Mouse (Mus musculus): ENCODE data around the gene Ccdc149.

The Ccdc149 gene

DNA sequence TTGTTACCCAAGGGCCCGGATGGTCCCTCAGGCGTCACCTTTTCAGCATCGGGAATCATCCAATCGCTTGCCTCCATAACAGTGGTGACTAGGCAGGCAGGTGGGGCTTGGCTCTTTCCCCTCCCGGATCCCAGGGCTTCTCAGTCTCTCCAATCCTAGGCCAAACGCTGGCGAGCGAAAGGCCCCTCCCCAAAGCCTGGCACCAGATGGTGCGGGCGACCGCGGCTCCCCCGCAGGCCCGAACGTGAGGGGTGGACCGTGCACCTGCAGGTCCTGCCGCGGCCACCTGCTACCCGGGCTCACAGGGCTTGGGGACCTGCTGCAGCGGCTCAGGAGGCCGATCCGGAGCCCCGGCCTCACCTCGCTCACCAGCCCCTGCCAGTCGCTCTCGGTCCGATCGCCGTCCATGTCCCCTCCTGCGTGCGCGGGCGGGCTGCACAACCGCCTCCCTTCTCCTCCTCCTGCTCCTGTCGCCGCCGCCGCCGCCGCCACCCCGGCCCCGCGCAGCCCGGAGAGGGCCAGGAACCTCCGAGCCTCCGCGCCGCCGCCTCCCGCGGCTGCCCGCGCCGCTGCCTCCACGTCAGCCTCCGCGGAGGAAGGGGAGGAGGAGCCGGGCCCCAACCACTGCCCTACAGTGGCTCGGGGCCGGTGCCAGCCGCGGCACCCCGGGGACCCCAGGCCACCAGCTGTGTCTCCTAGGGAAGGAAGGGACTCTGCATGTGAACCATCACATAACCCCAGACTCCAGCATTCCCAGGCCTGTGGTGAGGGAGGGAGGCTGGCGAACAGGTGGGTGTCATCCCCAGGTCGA is at the start of gene Ccdc149:
Ccdc149 (minus strand) TSS at position 531 of the 811 bp plus-strand sequence.
- DNase-seq = peak; percentile 93 to 94

DNA sequence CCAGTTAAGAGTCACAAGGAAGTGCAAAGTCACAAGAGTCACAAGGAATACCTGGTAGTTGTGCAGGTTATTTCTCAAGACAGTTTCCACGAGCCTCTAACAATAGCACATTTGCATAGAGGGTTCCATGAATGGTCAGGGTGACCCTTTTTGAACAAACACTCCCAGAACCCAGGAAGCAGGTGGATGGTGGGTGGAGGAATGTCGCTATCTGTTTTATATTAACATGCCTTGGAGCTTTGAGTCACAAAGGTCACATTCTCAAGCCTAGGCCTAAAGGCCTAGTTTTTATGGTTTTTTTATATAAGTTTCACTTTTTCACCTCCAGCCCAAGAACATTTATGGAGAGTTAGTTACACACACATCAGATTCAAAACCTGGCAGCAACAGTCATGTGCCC is 48.6 kb upstream of the Ccdc149 start:
- DNase-seq = no peak

DNA sequence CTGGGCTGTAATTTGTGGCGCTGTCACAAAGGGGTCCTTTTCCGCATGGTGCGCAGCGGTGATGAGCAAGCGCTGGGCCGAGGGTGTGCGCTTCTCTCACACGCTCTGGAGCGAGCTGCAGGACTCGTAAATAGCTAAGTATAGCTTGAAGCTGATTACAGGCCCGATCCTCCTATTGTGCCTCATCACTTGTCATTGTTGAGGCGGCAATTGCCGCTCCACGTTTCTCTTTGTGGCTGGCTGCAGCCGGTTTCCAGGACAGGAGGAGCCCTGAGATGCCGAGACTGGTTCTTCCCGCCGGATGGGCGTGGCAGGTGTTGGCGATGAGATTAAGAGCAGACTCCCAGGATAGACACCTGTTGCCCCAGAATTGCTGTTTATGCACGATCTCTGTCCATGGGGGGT is 44.8 kb upstream of the Ccdc149 start:
- peak; percentile 62 to 67 for DNase-seq

DNA sequence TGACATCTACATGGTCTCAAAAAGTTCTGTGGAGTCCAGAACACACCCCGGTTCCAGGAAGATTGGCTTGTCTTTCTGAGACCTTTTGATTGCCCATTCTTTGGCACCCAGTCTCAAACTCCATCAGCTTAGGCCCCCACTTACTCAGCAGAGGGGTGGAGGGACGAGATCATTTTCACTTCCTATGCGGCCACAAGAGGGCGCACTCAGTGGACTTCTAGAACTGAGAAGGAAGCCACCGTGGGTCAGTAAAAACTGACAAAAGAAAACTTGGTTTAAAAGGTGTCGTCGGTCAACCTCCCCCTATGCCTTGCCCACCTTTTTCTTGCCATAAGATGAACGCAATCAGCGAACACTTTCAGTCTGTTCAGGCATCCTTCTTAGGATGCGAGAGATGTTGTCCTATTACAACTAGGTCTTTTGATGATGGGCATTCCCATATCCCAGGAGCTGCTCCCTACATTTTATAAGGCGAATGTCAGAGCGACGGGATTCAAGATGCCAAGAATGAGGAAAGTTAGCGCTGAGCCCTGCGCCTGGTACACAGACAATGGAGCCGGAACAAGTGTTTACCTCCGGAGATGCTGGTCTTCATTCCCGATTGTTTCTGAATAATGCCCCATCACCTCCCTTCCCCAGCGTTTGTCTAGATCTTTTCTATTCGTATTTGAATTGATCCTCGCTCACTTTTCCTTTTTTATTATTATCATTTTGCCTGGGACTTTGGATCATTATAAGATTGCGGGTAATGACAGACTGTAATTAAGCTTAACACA is 44.1 kb upstream of the Ccdc149 start:
- peak; percentile 91 to 92 for DNase-seq

DNA sequence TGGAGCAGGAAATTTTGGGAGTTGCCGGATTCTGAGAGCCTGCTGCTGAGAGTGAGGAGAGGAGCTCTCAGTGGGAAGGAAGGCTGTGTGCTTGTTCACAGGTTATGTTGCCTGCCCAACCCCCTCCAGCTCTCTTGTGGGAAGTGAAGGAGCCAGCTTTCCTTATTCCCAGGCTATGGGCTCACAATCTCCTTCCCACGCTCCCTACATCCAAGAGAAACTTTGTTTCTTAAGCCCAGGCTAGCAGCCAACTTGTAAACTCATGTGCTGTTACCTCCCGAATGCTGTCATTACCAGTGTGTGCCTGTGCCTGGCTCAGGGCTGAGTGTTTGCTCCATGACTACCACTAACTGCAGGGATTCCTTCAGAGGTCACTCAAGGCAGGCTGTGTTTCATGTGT is 39.8 kb upstream of the Ccdc149 start:
- DNase-seq = no peak

DNA sequence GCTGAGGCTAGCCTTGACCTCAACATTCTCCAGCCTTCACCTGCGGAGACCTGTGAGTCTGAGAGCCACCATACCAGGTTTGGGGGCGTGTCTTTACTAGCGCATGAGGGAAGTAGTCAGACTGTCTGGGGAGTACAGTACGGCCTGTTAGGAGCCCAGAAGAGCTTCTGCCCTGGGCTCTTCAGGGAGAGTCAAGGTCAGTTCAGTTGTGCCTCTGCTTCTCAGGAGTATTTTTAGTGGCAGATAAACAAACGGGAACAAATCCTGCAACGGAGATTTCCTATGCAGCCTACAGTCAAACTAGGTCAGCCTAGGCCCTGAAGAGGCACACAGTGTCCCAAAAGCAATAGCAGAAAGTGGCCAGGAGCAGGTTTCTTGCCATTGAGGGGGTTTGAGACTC is 38.1 kb upstream of the Ccdc149 start:
- DNase-seq = no peak

DNA sequence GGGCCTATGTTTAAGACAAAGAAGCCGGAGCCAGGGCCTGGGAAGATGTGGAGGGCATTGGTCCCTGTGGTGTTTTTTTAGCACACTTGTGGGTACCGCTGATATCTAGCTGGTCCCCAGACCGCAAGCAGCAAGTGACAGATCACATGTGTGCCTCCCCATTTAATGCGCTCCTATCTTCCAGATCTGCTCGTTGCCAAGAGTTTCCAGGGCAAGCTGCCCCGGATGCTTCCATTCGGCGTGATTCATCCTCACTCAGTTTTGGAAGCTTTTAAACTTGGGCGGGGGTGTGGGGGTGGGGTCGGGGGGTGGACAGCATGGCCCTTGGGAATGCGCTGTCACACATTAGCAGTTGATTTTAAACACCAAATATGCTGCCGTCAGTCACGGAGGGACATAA is 33.3 kb upstream of the Ccdc149 start:
- peak; percentile 36 to 45 for DNase-seq

DNA sequence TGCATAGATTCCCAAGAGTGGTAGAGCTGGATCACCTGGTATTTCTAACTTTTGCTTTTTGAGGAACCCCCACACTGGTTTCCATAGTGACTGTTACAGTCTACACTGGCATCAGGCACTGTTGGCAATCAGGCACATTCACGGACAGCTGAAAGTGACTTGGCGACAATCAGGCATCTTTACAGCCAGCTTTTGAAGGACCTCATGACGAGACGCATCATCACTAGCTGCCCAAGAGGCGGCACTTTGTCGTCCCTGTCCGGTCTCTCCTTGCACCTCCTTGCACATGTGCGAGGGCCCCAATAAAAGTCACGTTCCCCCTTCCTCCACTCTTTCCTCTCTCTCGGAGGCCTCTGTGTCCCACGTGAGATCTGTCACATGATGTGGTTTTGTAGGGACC is 32.8 kb upstream of the Ccdc149 start:
- DNase-seq = peak; percentile 44 to 46

DNA sequence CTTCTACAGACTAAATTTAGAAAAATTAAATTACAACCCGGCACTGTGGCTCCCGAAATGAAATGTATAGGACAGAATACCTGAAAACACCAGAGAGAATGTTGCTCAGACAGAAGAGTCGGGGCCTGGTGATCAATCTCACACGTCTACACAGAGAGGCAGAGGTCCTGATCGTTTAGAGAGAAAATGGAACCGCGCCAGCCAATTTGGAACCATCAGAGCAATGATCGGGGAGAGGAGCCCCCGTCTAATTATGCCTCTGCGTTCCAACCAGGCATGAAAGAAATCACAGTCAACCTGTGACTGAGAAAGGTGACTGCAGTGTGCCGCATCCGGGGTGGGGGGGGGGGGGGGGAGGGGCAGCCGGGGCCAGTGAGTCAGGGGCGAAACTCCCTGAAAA is 24.4 kb upstream of the Ccdc149 start:
- peak; percentile 24 to 27 for DNase-seq

DNA sequence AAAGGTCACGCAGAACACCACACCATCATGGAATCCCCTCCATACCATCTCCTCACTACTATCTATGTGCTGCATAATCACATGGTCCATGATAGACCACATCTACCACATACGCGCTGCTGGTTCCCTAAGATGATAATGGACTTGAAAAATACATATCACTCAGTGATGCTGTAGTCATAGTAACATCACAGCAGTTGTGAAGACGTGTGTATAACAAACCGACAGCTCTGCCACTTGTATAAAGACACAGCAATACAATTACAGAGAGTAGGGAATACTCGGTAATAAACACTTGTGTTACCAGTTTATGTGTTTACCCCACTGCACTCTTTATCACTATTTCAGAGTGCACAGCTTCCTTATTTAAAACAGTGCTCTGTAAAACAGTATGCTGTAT is 20.2 kb upstream of the Ccdc149 start:
- DNase-seq = no peak

DNA sequence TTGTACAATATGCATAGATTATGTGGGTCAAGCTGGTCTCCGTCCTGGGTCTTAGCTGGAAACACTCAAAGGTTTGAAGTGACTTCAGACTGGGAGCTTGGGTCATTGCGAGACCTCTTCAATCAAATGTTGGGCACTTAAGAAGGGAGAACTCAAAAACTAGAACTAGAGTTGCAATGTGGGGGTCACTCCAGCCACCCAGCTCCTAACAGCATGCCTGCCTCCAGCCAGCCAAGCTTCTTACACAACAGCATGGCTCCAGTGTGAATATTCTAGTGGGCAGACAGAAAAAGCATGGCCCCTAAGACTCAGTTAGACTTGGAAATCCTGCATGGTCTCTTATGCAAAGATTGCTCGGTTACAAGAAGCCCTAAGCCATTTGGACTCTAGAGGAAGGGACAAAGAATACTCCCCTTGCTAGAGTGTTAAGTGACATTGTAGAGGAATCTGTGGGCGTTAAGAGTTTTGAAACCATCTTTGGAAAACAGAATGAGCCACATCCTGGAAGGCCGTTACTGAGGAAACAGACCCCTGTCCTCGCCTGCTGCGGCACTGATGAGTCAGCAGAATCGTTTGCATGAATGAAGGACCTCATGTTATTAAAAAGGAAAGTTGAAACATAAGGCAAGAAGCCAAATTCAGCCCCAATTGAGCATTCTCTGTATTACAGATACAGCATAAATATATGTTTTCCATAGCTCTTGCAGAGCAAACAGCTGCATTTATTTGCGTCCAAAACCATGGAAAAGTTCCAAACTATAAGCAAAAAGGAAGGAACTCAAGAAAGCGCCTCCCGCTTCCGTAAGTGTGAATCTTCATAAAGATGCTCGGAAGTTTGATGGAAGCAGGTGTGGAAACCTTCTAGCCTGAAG is 16.5 kb upstream of the Ccdc149 start:
- no peak for DNase-seq

DNA sequence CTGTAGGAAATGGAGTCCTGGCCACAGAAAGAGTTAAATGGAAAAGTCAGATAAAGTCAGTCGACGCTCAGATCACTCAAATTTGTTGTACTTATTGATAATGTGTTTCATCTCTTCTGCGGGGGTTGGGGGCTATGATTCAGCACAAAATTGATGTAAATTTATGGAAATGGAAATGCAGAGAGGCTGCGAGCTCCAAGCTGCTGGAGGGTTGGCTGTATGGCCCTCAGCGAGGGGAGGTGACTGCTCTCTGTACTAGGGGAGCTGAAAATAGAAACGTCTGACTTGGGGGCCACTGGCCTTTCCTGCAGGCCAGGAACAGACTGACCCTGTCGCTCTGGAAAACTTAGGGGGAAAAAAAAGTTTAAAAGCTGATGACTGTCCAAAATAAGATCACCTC is 5.5 kb upstream of the Ccdc149 start:
- peak; percentile 12 to 19 for DNase-seq

DNA sequence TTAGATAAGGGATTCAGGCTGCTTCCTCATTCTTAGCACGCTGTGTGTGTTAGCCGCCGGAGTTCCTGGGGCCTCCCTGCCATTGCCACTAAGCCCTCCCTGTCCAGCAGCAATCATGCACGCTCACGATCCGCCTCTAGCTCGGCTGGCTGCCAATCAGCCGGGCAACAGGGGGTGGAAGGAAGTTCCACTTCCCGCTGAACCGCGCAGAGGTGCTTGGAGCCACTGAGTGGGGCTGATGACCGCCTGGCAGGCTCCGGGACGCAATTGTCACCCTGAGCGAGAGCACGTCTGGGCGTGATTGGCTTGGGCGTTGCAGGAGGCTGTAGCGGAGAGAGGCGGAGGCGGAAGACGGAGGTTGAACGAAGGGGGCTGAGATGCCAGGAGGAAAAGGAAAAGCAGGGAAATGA is 5.0 kb upstream of the Ccdc149 start:
- DNase-seq = peak; percentile 86 to 89

DNA sequence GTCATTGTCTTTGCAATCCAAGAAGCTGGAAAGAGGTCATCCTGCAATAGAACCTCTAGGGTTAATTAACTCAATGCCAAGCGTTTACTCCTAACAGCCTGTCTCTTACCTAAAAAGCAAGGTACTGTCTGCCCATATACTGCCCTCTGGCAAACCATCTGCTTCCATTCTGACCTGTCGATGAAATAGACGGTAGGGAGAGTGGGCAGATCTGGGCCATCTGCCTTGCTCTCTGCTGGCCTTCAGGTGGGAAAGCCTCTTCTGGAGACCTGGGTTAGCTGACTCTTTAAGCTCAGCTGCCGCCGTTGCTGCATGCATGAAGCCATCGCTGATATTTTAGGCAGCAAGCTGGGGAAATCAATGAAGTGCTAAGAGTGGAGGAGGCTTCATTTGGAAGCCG is 2.7 kb upstream of the Ccdc149 start:
- DNase-seq = peak; percentile 40 to 57

DNA sequence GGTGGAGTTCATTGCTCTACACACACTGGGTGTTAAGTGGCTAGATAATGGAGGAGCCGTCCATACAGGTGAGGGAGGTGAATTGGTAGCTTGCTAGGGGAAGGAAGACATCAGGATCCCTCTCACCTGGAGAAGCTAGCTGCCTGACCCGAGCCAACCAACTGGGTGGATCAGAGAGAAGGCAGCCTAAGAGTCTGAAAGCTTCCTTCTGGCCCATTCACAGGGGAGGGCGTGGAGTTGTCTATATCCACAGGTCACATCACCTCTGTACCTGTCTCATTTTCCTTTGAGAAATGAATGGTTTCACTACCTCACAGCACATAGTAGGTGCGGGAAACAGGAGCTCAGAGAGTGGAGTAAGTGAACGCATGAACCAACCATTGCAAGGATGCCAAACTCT is 770 bp downstream of the Ccdc149 start:
- no peak for DNase-seq

DNA sequence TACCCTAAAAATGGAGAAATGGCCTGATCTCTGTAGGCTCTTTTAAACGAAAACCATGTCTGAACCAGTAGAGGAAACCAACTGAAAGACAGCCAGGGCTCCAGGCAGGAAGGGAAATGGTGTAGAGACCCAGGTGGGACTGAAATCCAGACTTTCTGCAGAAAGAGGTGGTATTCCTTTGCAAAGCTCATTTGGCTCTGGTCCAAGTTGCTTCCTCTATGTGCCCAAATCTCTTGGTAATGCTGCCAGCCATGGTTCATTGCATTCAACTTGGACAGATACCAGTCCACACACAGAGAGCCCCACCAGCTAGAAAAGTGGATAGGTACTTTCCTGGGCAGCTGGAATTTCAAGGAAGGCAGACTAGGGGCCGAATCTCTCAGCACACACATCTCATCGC is 3.5 kb downstream of the Ccdc149 start:
- peak; percentile 50 to 58 for DNase-seq

DNA sequence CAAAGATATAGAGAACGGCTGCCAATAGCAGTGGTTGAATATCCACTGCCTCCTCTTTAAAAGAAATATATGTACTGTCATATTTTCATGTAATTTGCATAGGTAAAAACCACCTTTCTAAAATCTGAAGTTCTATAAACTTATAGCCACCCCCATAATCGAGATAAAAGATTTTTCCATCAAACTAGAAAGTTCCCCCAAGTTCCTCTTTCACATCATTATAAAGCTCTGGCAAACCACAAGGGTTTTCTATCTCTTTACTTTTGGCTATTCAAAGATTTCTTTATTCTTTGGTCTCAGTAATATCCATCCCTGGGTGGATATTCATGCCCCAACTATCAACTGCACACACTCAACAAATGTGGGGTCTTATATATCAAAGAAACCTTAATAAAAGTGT is 8.9 kb downstream of the Ccdc149 start:
- DNase-seq = no peak

DNA sequence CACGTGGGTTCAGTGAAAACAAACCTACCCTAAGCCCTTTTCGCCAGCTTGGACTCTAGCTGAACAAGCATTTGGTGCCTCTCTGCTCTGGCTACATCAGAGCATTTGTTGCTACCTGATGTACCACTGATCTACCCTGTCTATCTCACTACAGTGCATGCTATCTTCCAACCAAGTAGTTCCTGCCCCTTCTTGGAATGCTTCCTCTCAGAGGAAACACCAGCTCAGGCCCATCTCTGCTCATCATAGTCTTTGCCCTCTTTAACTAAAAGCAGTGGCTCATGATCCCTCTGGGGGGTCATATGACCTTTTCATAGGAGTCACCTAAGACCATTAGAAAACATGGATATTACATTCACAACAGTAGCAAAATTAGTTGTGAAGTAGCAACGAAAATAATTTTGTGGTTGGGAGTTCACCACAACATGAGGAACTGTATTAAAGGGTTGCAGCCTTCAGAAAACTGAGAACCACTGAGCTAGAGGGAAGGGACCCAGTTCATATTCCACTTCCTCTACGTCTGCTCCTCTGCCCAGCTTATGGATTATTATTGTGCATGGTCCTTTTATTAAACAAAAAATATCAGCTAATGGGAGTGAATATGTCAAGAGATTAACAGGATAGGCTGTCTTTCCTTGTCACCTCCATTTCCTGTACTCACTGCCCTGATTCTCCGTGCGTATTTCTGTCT is 9.7 kb downstream of the Ccdc149 start:
- no peak for DNase-seq

DNA sequence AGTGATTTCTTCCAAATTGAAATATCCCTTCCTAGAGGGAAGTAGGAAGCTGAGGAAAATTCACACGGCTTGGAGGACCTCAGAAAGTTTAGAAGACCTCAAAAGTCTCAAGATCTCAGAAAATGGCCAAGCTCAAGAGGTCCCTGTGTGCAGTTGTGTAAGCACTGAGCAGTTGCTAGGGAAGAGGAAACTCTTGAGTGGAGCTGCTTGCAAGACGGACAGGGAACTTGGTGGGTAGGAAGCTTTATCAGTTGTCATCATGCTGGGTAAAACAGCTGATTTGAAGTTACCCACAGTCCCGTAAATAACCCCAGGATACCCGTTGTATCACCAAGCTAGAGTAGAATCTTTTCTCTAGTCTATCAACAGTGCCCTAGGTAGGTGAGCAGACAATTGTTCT is 12.0 kb downstream of the Ccdc149 start:
- DNase-seq = no peak

DNA sequence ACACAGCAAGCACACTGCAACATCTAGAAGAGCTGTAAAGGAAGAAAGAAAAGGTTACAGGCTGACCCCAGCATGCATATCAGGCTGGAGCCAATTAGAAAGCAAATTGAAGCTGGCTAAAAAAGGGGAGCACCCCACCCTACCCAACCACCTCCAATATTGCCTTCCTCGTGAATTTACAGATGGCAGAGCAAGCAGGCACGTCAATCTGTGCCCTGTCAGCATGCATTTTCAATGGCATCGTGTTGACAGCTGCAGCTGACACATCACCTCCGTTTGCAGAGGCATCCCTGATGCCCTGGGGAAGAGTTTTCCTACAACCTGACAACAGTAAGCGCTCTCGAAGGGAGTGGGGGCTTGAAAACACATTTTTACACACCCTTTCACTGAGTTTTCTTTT is 14.2 kb downstream of the Ccdc149 start:
- DNase-seq = no peak

DNA sequence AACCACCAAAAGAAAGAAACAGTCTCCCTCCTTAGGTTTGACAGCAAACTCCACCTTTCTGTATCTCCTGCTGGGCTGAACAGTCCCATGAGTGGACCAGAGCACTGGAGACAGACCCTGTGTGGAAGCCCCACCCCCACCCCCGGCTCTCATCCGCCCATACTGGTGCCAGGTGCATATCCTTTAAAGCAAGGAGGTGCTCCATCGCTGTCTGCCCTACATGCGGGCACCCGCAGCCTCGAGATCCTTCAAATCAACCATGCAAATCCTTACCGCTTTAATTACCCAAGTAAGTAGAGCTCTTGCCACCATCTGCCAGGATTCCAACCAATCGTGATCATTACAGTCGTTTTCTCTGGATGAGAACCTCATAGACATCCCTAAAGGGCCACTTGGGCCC is 20.5 kb downstream of the Ccdc149 start:
- DNase-seq = no peak

DNA sequence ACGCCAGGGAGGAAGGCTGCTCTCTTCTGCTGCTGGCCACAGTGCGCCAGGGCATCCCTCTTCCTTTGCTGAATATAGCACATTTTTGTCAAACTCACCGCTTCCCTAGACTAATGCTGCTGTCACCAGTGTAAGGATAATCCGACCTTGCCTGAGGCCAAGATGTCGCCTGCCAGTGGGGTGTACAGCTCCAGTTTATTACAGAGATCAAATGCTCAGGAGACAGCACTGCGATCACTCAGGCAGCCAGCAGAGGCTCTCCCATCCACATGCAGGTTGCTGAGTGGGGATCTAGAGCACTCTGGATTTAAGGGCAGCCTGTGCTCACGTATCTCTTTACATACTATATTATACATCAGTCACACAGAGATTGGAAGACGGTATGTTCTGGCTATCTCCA is 22.1 kb downstream of the Ccdc149 start:
- DNase-seq = no peak

DNA sequence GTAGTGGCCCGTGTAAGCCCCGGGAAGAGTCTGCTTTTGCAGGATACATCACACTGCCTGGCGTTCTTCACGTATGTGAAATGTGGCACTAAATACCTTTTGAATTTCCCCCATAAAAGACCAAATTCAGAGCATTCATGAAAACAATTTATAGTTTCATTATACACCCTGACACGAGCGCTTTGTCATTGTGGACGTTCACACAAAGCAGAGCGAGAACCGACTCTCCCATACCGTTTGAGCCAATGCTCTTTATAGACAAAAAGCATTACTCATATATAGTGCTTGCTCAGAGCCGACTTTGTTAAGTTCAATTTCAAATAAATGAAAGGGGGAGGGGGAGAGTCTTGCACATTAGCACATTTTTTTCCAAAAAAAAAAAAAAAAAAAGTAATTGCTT is 31.0 kb downstream of the Ccdc149 start:
- DNase-seq = no peak
